In the genomic region with DNA sequence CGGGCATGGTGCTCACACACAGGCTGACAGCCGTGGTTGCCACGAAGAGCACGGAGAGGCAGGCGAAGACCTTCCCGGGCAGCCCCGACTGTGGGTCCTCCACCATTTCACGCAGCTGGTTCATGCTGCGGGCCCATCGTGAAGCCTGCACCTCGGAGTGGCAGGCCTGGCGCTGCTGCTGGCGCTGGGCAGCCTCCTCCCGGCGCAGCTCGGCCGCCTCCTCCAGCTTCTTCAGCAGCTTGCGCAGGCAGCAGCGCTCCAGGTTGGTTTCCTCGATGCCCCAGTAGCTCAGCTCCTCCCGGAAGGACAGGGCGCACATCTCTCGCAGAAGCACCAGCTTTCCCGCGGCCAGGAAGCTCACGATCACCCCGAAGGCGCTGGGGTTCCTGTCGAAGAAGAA, we compare ENCODE assay signal across 24 mouse cellular contexts. TPM values are rescaled to one million over a fixed set of nuclear protein-coding genes. Genes with fewer than 3 reads are reported as not detected.
DNase-seq lines count a peak whose midpoint lies in the region; ATAC-seq and TF ChIP-seq lines count a peak whose summit lies in the region.
"Had no signal": no experiment of that assay in that cellular context is flagged by ENCODE, and none has a peak within 500 bp of the region (broad histone marks: within the 10 kb centered on the region; RNA-seq: fewer than 3 reads in every experiment).

No protein-coding gene starts in this region.

- 39% methylated on average over 29 of the region's 29 CpGs for WGBS in heart, embryonic 10.5 days
- 55% methylated on average over 29 of the region's 29 CpGs for WGBS in hindbrain, embryonic 14.5 days
- WGBS in hindbrain, embryonic 13.5 days = 54% methylated on average over 29 of the region's 29 CpGs
- WGBS in embryonic facial prominence, embryonic 10.5 days = 48% methylated on average over 29 of the region's 29 CpGs

- H3K4me2 ChIP-seq in hindbrain, embryonic 14.5 days (replicated peaks) = no peak overlapping the region
- no peak overlapping the region for H3K4me2 ChIP-seq in hindbrain, embryonic 13.5 days
- H3K4me2 ChIP-seq: embryonic facial prominence, embryonic 15.5 days; liver, embryonic 12.5 days had no signal

- TF ChIP-seq CTCF in E14TG2a.4 (conservative IDR thresholded peaks at IDR 0.05; ENCODE audit: low read length) = no peak
- no peak for TF ChIP-seq CTCF in layer of hippocampus, adult 2 months (conservative IDR thresholded peaks at IDR 0.05)

- H3K9me3 ChIP-seq in heart, embryonic 10.5 days = no peaks in the 10 kb centered on the region
- H3K9me3 ChIP-seq in hindbrain, embryonic 14.5 days (ENCODE audit: control insufficient read depth, low read length) = no peaks in the 10 kb centered on the region
- no peaks in the 10 kb centered on the region for H3K9me3 ChIP-seq in hindbrain, embryonic 13.5 days
- no peaks in the 10 kb centered on the region for H3K9me3 ChIP-seq in E14TG2a.4 (ENCODE audit: low read length)
- H3K9me3 ChIP-seq in embryonic facial prominence, embryonic 10.5 days = no peaks in the 10 kb centered on the region
- H3K9me3 ChIP-seq: embryonic facial prominence, embryonic 15.5 days; liver, embryonic 12.5 days; megakaryocyte, embryonic 14.5 days had no signal

- H3K4me3 ChIP-seq in heart, embryonic 10.5 days = peak overlapping the region; percentile 34
- H3K4me3 ChIP-seq in hindbrain, embryonic 14.5 days (replicated peaks; ENCODE audit: low read length) = no peak overlapping the region
- no peak overlapping the region for H3K4me3 ChIP-seq in hindbrain, embryonic 13.5 days
- peak overlapping the region; percentile 67 for H3K4me3 ChIP-seq in E14TG2a.4 (replicated peaks; ENCODE audit: low read length)
- H3K4me3 ChIP-seq in embryonic facial prominence, embryonic 10.5 days = 0 out of 2 replicates have a peak overlapping the region, but pooled peaks have one; percentile 26
- H3K4me3 ChIP-seq in layer of hippocampus, adult 2 months = no peak overlapping the region
- H3K4me3 ChIP-seq: embryonic facial prominence, embryonic 15.5 days; liver, embryonic 12.5 days; megakaryocyte, embryonic 14.5 days had no signal

- ATAC-seq in hindbrain, embryonic 14.5 days (ENCODE audit: low FRiP score) = no peak
- ATAC-seq in hindbrain, embryonic 13.5 days (ENCODE audit: low FRiP score) = no peak
- ATAC-seq: liver, embryonic 12.5 days had no signal

- H3K36me3 ChIP-seq in heart, embryonic 10.5 days = no peaks in the 10 kb centered on the region
- H3K36me3 ChIP-seq in hindbrain, embryonic 14.5 days (replicated peaks; ENCODE audit: control insufficient read depth, insufficient read depth) = no peaks in the 10 kb centered on the region
- H3K36me3 ChIP-seq in hindbrain, embryonic 13.5 days = no peaks in the 10 kb centered on the region
- no peaks in the 10 kb centered on the region for H3K36me3 ChIP-seq in E14TG2a.4 (ENCODE audit: insufficient read depth, low read length)
- no peaks in the 10 kb centered on the region for H3K36me3 ChIP-seq in embryonic facial prominence, embryonic 10.5 days (replicated peaks)
- H3K36me3 ChIP-seq: embryonic facial prominence, embryonic 15.5 days; liver, embryonic 12.5 days had no signal

- peaks cover 40% of the 10 kb centered on the region for H3K4me1 ChIP-seq in heart, embryonic 10.5 days
- H3K4me1 ChIP-seq in hindbrain, embryonic 14.5 days (replicated peaks; ENCODE audit: control insufficient read depth, insufficient read depth, low read length) = peaks cover 5% of the 10 kb centered on the region; the same call in 1 of the 2 replicates
- peaks cover 38% of the 10 kb centered on the region for H3K4me1 ChIP-seq in hindbrain, embryonic 13.5 days (replicated peaks)
- peaks cover 43% of the 10 kb centered on the region for H3K4me1 ChIP-seq in E14TG2a.4 (replicated peaks; ENCODE audit: low read depth, low read length)
- peaks cover 84% of the 10 kb centered on the region for H3K4me1 ChIP-seq in embryonic facial prominence, embryonic 10.5 days

- H3K27ac ChIP-seq in heart, embryonic 10.5 days = peak overlapping the region; percentile 33; the same call in 1 of the 2 replicates
- H3K27ac ChIP-seq in hindbrain, embryonic 14.5 days = no peak overlapping the region
- no peak overlapping the region for H3K27ac ChIP-seq in hindbrain, embryonic 13.5 days
- peak overlapping the region; percentile 36; the same call in 1 of the 2 replicates for H3K27ac ChIP-seq in embryonic facial prominence, embryonic 10.5 days (replicated peaks)
- H3K27ac ChIP-seq in layer of hippocampus, adult 2 months = no peak overlapping the region
- H3K27ac ChIP-seq: embryonic facial prominence, embryonic 15.5 days; kidney, postnatal 0 days; liver, embryonic 12.5 days had no signal

- H3K27me3 ChIP-seq in heart, embryonic 10.5 days (ENCODE audit: insufficient read depth, poor library complexity, severe bottlenecking) = peaks cover 83% of the 10 kb centered on the region
- H3K27me3 ChIP-seq in hindbrain, embryonic 14.5 days (ENCODE audit: control insufficient read depth, insufficient read depth, low read length) = peaks cover 12% of the 10 kb centered on the region
- peaks cover 38% of the 10 kb centered on the region for H3K27me3 ChIP-seq in hindbrain, embryonic 13.5 days
- peaks cover 93% of the 10 kb centered on the region for H3K27me3 ChIP-seq in E14TG2a.4 (ENCODE audit: insufficient read depth, low read length)
- H3K27me3 ChIP-seq in embryonic facial prominence, embryonic 10.5 days (replicated peaks; ENCODE audit: low read depth, poor library complexity, severe bottlenecking) = peaks cover 80% of the 10 kb centered on the region

- DNase-seq in heart, embryonic 10.5 days (ENCODE audit: low spot score) = no peak
- no peak for DNase-seq in heart, adult 8-10 months (ENCODE audit: low spot score)
- DNase-seq in hindbrain, embryonic 14.5 days (ENCODE audit: low spot score) = no peak
- DNase-seq in embryonic facial prominence, embryonic 10.5 days (ENCODE audit: low spot score) = no peak
- no peak for DNase-seq in layer of hippocampus, adult 2 months (ENCODE audit: low spot score in 2 of 2)
- no peak for DNase-seq in layer of hippocampus, postnatal 14 days (ENCODE audit: low spot score in 2 of 2)
- DNase-seq: adrenal gland, adult 2 months; cerebellum, adult 8-10 months; kidney, adult 11 months; lung, adult 2 months; thymus, postnatal 36 days had no signal

- 0 out of 2 replicates have a peak overlapping the region, but pooled peaks have one; percentile 6 for H3K9ac ChIP-seq in hindbrain, embryonic 14.5 days
- no peak overlapping the region for H3K9ac ChIP-seq in hindbrain, embryonic 13.5 days
- H3K9ac ChIP-seq: embryonic facial prominence, embryonic 15.5 days; liver, embryonic 12.5 days had no signal

RNA-seq across cellular contexts. Expression of gene Kcng4, which starts 2.6 kb away (rescaled TPM):
- not detected in 2 replicates for polyA plus RNA-seq in heart, embryonic 10.5 days (2016; fragmentation: Nextera tagmentation; extraction: Ambion mirVana)
- under 1 TPM in 2 of 4 experiments, not detected in 2; 0.09 to 0.12 TPM for total RNA-seq in heart, adult 8-10 months (2022)
- 0.09 and 0.16 TPM in 2 replicates for polyA plus RNA-seq in hindbrain, embryonic 14.5 days (2014; fragmentation: Nextera tagmentation; extraction: Ambion mirVana)
- polyA plus RNA-seq in hindbrain, embryonic 13.5 days (2015; fragmentation: Nextera tagmentation; extraction: Ambion mirVana) = 0.09 TPM in 1 of 2 replicates, not detected in the other
- 0.22 and 0.47 TPM in 2 replicates for polyA plus RNA-seq in embryonic facial prominence, embryonic 10.5 days (2016; fragmentation: Nextera tagmentation; extraction: Ambion mirVana)
- 1 to 10 TPM; 2.6 to 3.1 TPM for total RNA-seq in layer of hippocampus, adult 2 months (2021)
- 1 to 10 TPM; 2.9 to 3.3 TPM for total RNA-seq in layer of hippocampus, postnatal 14 days (2021)
- total RNA-seq: CH12.LX; common myeloid progenitor, adult 5-6 weeks; granulocyte monocyte progenitor cell, adult 5-6 weeks; hematopoietic stem cell, adult 5-6 weeks had no signal
- polyA plus RNA-seq: limb, embryonic 11.5 days; liver, embryonic 12.5 days had no signal

RNA-seq across cellular contexts. Expression of gene Adad2, which starts 20.4 kb away (rescaled TPM):
- 0.14 TPM in 1 of 2 replicates, not detected in the other for polyA plus RNA-seq in heart, embryonic 10.5 days (2016; fragmentation: Nextera tagmentation; extraction: Ambion mirVana)
- total RNA-seq in heart, adult 8-10 months (2022) = not detected
- not detected in 2 replicates for polyA plus RNA-seq in hindbrain, embryonic 14.5 days (2014; fragmentation: Nextera tagmentation; extraction: Ambion mirVana)
- not detected in 2 replicates for polyA plus RNA-seq in hindbrain, embryonic 13.5 days (2015; fragmentation: Nextera tagmentation; extraction: Ambion mirVana)
- polyA plus RNA-seq in embryonic facial prominence, embryonic 10.5 days (2016; fragmentation: Nextera tagmentation; extraction: Ambion mirVana) = 0.27 TPM in 1 of 2 replicates, not detected in the other
- under 1 TPM; 0.47 to 0.87 TPM for total RNA-seq in layer of hippocampus, adult 2 months (2021)
- under 1 TPM in 1 of 2 experiments, not detected in 1; 0.16 TPM for total RNA-seq in layer of hippocampus, postnatal 14 days (2021)
- total RNA-seq: adrenal gland, adult 2 months; CH12.LX; common myeloid progenitor, adult 5-6 weeks; gastrocnemius, adult 8-10 months; granulocyte monocyte progenitor cell, adult 5-6 weeks; hematopoietic stem cell, adult 5-6 weeks had no signal
- polyA plus RNA-seq: adrenal gland, adult 2 months; kidney, postnatal 0 days; liver, embryonic 12.5 days; lung, adult 2 months; neural tube, embryonic 14.5 days had no signal

RNA-seq across cellular contexts. Expression of gene Taf1c, which starts 27.9 kb away (rescaled TPM):
- 9.9 and 11.2 TPM in 2 replicates for polyA plus RNA-seq in heart, embryonic 10.5 days (2016; fragmentation: Nextera tagmentation; extraction: Ambion mirVana)
- 1 to 10 TPM; 3.4 to 4.4 (median 4.0) TPM for total RNA-seq in heart, adult 8-10 months (2022)
- polyA plus RNA-seq in hindbrain, embryonic 14.5 days (2014; fragmentation: Nextera tagmentation; extraction: Ambion mirVana) = 13.3 and 14.0 TPM in 2 replicates
- 12.6 and 14.5 TPM in 2 replicates for polyA plus RNA-seq in hindbrain, embryonic 13.5 days (2015; fragmentation: Nextera tagmentation; extraction: Ambion mirVana)
- 15.7 and 17.8 TPM in 2 replicates for polyA plus RNA-seq in embryonic facial prominence, embryonic 10.5 days (2016; fragmentation: Nextera tagmentation; extraction: Ambion mirVana)
- total RNA-seq in layer of hippocampus, adult 2 months (2021) = 10 to 100 TPM; 10.8 to 11.1 TPM
- total RNA-seq in layer of hippocampus, postnatal 14 days (2021) = 10 to 100 TPM; 10.0 to 11.8 TPM

RNA-seq across cellular contexts. Expression of gene Wfdc1, which starts 33.3 kb away (rescaled TPM):
- 1.3 and 1.6 TPM in 2 replicates for polyA plus RNA-seq in heart, embryonic 10.5 days (2016; fragmentation: Nextera tagmentation; extraction: Ambion mirVana)
- 10 to 100 TPM; 22.2 to 32.4 (median 25.2) TPM for total RNA-seq in heart, adult 8-10 months (2022)
- polyA plus RNA-seq in hindbrain, embryonic 14.5 days (2014; fragmentation: Nextera tagmentation; extraction: Ambion mirVana) = 5.5 and 6.1 TPM in 2 replicates
- polyA plus RNA-seq in hindbrain, embryonic 13.5 days (2015; fragmentation: Nextera tagmentation; extraction: Ambion mirVana) = 3.3 and 3.5 TPM in 2 replicates
- 3.8 and 4.5 TPM in 2 replicates for polyA plus RNA-seq in embryonic facial prominence, embryonic 10.5 days (2016; fragmentation: Nextera tagmentation; extraction: Ambion mirVana)
- total RNA-seq in layer of hippocampus, adult 2 months (2021) = 1 to 10 TPM; 6.3 to 6.7 TPM
- total RNA-seq in layer of hippocampus, postnatal 14 days (2021) = 1 to 10 TPM; 6.9 to 8.2 TPM
- total RNA-seq: CH12.LX; common myeloid progenitor, adult 5-6 weeks; granulocyte monocyte progenitor cell, adult 5-6 weeks; hematopoietic stem cell, adult 5-6 weeks had no signal
- polyA plus RNA-seq: limb, embryonic 11.5 days had no signal

RNA-seq across cellular contexts. Expression of gene Dnaaf1, which starts 57.9 kb away (rescaled TPM):
- 0.11 and 0.31 TPM in 2 replicates for polyA plus RNA-seq in heart, embryonic 10.5 days (2016; fragmentation: Nextera tagmentation; extraction: Ambion mirVana)
- not detected for total RNA-seq in heart, adult 8-10 months (2022)
- 0.51 and 0.53 TPM in 2 replicates for polyA plus RNA-seq in hindbrain, embryonic 14.5 days (2014; fragmentation: Nextera tagmentation; extraction: Ambion mirVana)
- 0.29 and 0.31 TPM in 2 replicates for polyA plus RNA-seq in hindbrain, embryonic 13.5 days (2015; fragmentation: Nextera tagmentation; extraction: Ambion mirVana)
- 0.11 and 0.15 TPM in 2 replicates for polyA plus RNA-seq in embryonic facial prominence, embryonic 10.5 days (2016; fragmentation: Nextera tagmentation; extraction: Ambion mirVana)
- total RNA-seq in layer of hippocampus, adult 2 months (2021) = under 1 TPM; 0.32 to 0.38 TPM
- total RNA-seq in layer of hippocampus, postnatal 14 days (2021) = under 1 TPM; 0.32 to 0.48 TPM
- total RNA-seq: common myeloid progenitor, adult 5-6 weeks; gastrocnemius, adult 8-10 months; granulocyte monocyte progenitor cell, adult 5-6 weeks; hematopoietic stem cell, adult 5-6 weeks had no signal
- polyA plus RNA-seq: adrenal gland, adult 2 months had no signal

Comparison
In these comparisons a context has a peak if more than half of its experiments do, and no peak if none do; other contexts are left out.
1. H3K27ac ChIP-seq: peak in heart, embryonic 10.5 days (single experiment) and embryonic facial prominence, embryonic 10.5 days (single experiment); none in hindbrain, embryonic 14.5 days (single experiment), hindbrain, embryonic 13.5 days (single experiment) and layer of hippocampus, adult 2 months (single experiment).
2. H3K4me3 ChIP-seq: peak in heart, embryonic 10.5 days (single experiment), E14TG2a.4 (single experiment) and embryonic facial prominence, embryonic 10.5 days (single experiment); none in hindbrain, embryonic 14.5 days (single experiment), hindbrain, embryonic 13.5 days (single experiment) and layer of hippocampus, adult 2 months (single experiment).